Mouse (Mus musculus): Measurements from ENCODE around the gene Ap2b1.

DNA sequence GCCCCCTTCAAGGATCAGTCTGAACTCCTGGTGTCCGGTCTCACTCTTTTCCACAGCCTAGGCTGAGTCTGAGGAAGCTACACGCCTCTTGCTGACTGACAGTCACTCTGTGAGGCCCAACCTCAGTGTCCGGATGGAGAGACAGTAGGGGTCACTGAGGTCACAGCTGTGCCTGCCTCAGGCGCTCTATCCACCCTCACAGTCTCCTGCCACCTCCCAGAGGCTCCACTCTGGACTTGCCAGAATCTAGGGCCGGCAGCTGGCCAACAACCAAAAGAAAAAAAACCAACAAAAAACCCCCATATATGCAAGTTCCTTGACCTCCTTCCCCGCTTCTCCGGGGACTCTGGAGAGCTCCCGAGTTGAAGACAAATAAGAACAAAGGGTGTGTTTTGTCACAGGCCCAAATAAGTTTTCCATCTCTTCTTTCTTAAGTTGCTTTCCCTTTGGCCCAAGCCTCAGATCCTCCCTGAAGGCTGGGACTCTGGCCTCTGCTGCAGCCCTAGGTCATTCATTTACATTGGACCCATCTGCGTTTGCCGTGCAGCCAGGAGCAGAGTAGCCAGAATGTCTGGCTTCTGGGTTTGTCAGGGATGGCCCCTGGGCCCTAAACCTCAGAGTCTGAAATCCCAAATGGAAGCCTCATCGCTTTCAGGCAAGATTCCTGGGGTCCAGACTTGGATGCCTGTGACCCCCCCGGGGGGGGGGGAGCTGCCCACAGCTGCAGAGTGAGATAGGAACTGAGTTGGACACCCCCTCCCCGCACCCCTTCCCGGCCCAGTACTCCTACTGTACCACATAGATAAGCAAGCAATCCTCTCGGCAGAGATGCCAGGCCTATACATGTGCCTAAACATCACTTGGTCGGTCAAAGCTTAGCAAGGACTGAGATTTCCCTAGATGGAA, 149.4 kb downstream of the Ap2b1 start:
- TF ChIP-seq EP300 (IDR thresholded peaks at IDR 0.05; ENCODE audit: insufficient read depth, low read depth, low read length) (no peak), CTCF (IDR thresholded peaks at IDR 0.05) (no peak)

Measured in heart, adult 2 months (tissue).